Mouse (Mus musculus) gastrocnemius, postnatal 4 days (tissue): ENCODE data around the gene Hat1. TPM values are rescaled to one million over a fixed set of nuclear protein-coding genes. Genes with fewer than 3 reads are reported as not detected.

Source experiments
- DNase-seq, 2 experiments: peaks; one replicate each; pipeline ENCODE4 v3.0.0; 2021 to 2022; ENCODE audit warnings: low spot score in 2 of 2, mixed read lengths in 2 of 2
- total RNA-seq, 2 experiments: library from RNA; stranded (reverse); gene quantifications; 2 replicates each; pipeline ENCODE4 v1.2.3; 2021

The Hat1 gene
- total RNA-seq, 2 experiments from 2014 or later, result 27.2 to 32.3 TPM

GRCm38 (mm10) chr2:71461589-71461988, 72.8 kb downstream of the Hat1 start:
- DNase-seq, result no peak

GRCm38 (mm10) chr2:71462066-71462465, 73.3 kb downstream of the Hat1 start:
- no peak for DNase-seq

GRCm38 (mm10) chr2:71462553-71462952, 73.8 kb downstream of the Hat1 start:
- DNase-seq, result no peak

- DNase-seq, result no peak
Measured at GRCm38 (mm10) chr2:71466103-71466502, 77.3 kb downstream of the Hat1 start.

GRCm38 (mm10) chr2:71466861-71467450, 78.2 kb downstream of the Hat1 start:
- no peak for DNase-seq

GRCm38 (mm10) chr2:71471094-71471493, 82.3 kb downstream of the Hat1 start:
- DNase-seq, result no peak

GRCm38 (mm10) chr2:71473830-71474229, 85.1 kb downstream of the Hat1 start:
- no peak for DNase-seq

GRCm38 (mm10) chr2:71474345-71474744, 85.6 kb downstream of the Hat1 start:
- no peak for DNase-seq

GRCm38 (mm10) chr2:71475311-71475710, 86.6 kb downstream of the Hat1 start:
- no peak for DNase-seq

GRCm38 (mm10) chr2:71475760-71476159, 87.0 kb downstream of the Hat1 start:
- DNase-seq, result no peak

- no peak for DNase-seq
Measured at GRCm38 (mm10) chr2:71477787-71478186, 89.0 kb downstream of the Hat1 start.

GRCm38 (mm10) chr2:71479917-71480316, 91.2 kb downstream of the Hat1 start:
- no peak for DNase-seq

- DNase-seq, result no peak
Measured at GRCm38 (mm10) chr2:71481825-71482224, 93.1 kb downstream of the Hat1 start.

- DNase-seq, result no peak
Measured at GRCm38 (mm10) chr2:71483046-71483716, 94.4 kb downstream of the Hat1 start.

GRCm38 (mm10) chr2:71483717-71484066, 94.9 kb downstream of the Hat1 start:
- no peak for DNase-seq

Other genes starting within 250 kb of the Hat1 start
- 10 to 100 TPM; 75.4 to 75.5 TPM for gene Dync1i2, start 177.3 kb upstream of the Hat1 start, total RNA-seq
- gene Slc25a12, start 21.2 kb upstream of the Hat1 start, total RNA-seq, result 100 to 1,000 TPM; 179 to 227 TPM
- 10 to 100 TPM; 25.1 to 28.4 TPM for gene Metap1d, start 64.3 kb downstream of the Hat1 start, total RNA-seq
- gene Dlx1, start 139.2 kb downstream of the Hat1 start, total RNA-seq, result under 1 TPM in 1 of 2 experiments, not detected in 1; 0.10 TPM
- gene Dlx2, start 157.8 kb downstream of the Hat1 start, total RNA-seq, result under 1 TPM; 0.10 to 0.13 TPM